Mouse (Mus musculus) midbrain, postnatal 0 days (tissue): ENCODE measurements around the gene Arid4b. TPM values are rescaled to one million over a fixed set of nuclear protein-coding genes. Genes with fewer than 3 reads are reported as not detected.

ENCODE experiments used
- ATAC-seq: fragments of 200-750 bp; cut with Nextera tagmentation; 2 replicates; pipeline ENCODE4 v1.8.0; 2017; ENCODE audit warnings: moderate number of reproducible peaks, mild to moderate bottlenecking, moderate TSS enrichment, moderate library complexity; ENCODE audit not compliant: low FRiP score
- DNase-seq: peaks from one replicate; pipeline ENCODE4 v3.0.0-alpha.2; 2015; ENCODE audit warnings: low spot score
- H3K27ac ChIP-seq: fragments of 300-500 bp; sonication (generic); 2 replicates; pipeline ENCODE4 v1.5.1; 2014; ENCODE audit warnings: low read depth, mild to moderate bottlenecking, low read length, mixed read lengths
- H3K27me3 ChIP-seq: fragments of 300-500 bp; sonication (generic); 2 replicates; pipeline ENCODE4 v1.6.1; 2014; ENCODE audit warnings: low read length, control low read depth, mixed read lengths; ENCODE audit not compliant: insufficient read depth
- H3K36me3 ChIP-seq: fragments of 300-500 bp; sonication (generic); 2 replicates; pipeline ENCODE4 v1.6.1; 2014; ENCODE audit warnings: low read length, control low read depth, mixed read lengths; ENCODE audit not compliant: insufficient read depth
- H3K4me1 ChIP-seq: fragments of 300-500 bp; sonication (generic); 2 replicates; pipeline ENCODE4 v1.6.1; 2014; ENCODE audit warnings: mild to moderate bottlenecking, control low read depth, antibody characterized with exemption, low read length, mixed read lengths; ENCODE audit not compliant: insufficient read depth
- H3K4me2 ChIP-seq: fragments of 300-500 bp; sonication (generic); 2 replicates; pipeline ENCODE4 v1.6.1; 2014; ENCODE audit warnings: low read depth, mild to moderate bottlenecking, low read length, mixed read lengths; ENCODE audit not compliant: poor library complexity, severe bottlenecking
- H3K4me3 ChIP-seq: fragments of 300-500 bp; sonication (generic); 2 replicates; pipeline ENCODE4 v1.5.1; 2014; ENCODE audit warnings: low read depth, mild to moderate bottlenecking, low read length, moderate library complexity
- H3K9ac ChIP-seq: fragments of 300-500 bp; sonication (generic); replicated peaks from 2 replicates; pipeline ENCODE4 v1.6.1; 2014; ENCODE audit warnings: mild to moderate bottlenecking, low read length, moderate library complexity, mixed read lengths; ENCODE audit not compliant: poor library complexity, severe bottlenecking
- H3K9me3 ChIP-seq: fragments of 300-500 bp; sonication (generic); 2 replicates; pipeline ENCODE4 v1.6.1; 2016; ENCODE audit warnings: low read length, control low read depth
- CTCF ChIP-seq: IDR thresholded peaks from 2 replicates; pipeline ENCODE4 v1.5.1; 2016; ENCODE audit warnings: antibody characterized with exemption, mild to moderate bottlenecking
- WGBS: fragments of 180-500 bp; shearing (Covaris S2); extraction: QIAGEN DNeasy Blood & Tissue Kit; methylation state at CpG from one replicate; pipeline ENCODE4 v1.1.7; 2014; 5-methylcytosine and 5-hydroxymethylcytosine counted together
- polyA plus RNA-seq: library from polyadenylated mRNA; unstranded; fragments of >200 nt; fragmentation: Nextera tagmentation; extraction: Ambion mirVana; gene quantifications from 2 replicates; pipeline ENCODE4 v1.2.1, GENCODE M21; 2015
- total RNA-seq: library from RNA; depleted of rRNA; stranded (reverse); fragments of >200 nt; gene quantifications from 2 replicates; pipeline ENCODE4 v1.2.3, GENCODE M21; 2014

Arid4b gene
- total and polyA plus RNA-seq, 2 experiments from 2014 or later, result 25.6 to 61.7 TPM

- no peak overlapping the region for H3K4me3 ChIP-seq
- no peak overlapping the region for H3K27ac ChIP-seq
- TF ChIP-seq CTCF, result no peak
- no peaks in the 10 kb centered on the region for H3K27me3 ChIP-seq
- H3K9ac ChIP-seq, result no peak overlapping the region
- no peak overlapping the region for H3K4me2 ChIP-seq
- WGBS, result 92% methylated on average over 3 of the region's 3 CpGs
- peaks cover 16% of the 10 kb centered on the region for H3K36me3 ChIP-seq
- H3K9me3 ChIP-seq, result no peaks in the 10 kb centered on the region
- ATAC-seq (no peak), DNase-seq (no peak)
- no peaks in the 10 kb centered on the region for H3K4me1 ChIP-seq
Observed at GRCm38 (mm10) chr13:14056801-14057200, 6.2 kb upstream of the Arid4b start.

GRCm38 (mm10) chr13:14059582-14059981 lies 3.5 kb upstream of the Arid4b start:
- H3K9ac ChIP-seq, result no peak overlapping the region
- no peaks in the 10 kb centered on the region for H3K27me3 ChIP-seq
- H3K36me3 ChIP-seq, result peaks cover 7% of the 10 kb centered on the region; the same call in 1 of the 2 replicates
- no peaks in the 10 kb centered on the region for H3K9me3 ChIP-seq
- H3K4me2 ChIP-seq, result no peak overlapping the region
- no peak overlapping the region for H3K4me3 ChIP-seq
- H3K4me1 ChIP-seq, result no peaks in the 10 kb centered on the region
- TF ChIP-seq CTCF, result no peak
- DNase-seq (no peak), ATAC-seq (no peak)
- no peak overlapping the region for H3K27ac ChIP-seq

- TF ChIP-seq CTCF, result no peak
- Histone ChIP-seq H3K27me3 (no peaks in the 10 kb centered on the region), H3K36me3 (no peaks in the 10 kb centered on the region; the same call in 1 of the 2 replicates), H3K9ac (peak overlapping the region; percentile 80), H3K4me2 (peak overlapping the region; percentile 61), H3K4me1 (no peaks in the 10 kb centered on the region), H3K4me3 (peak overlapping the region; percentile 88), H3K27ac (peak overlapping the region; percentile 94), H3K9me3 (no peaks in the 10 kb centered on the region)
- 6% methylated on average over 11 of the region's 11 CpGs for WGBS
- ATAC-seq (no peak), DNase-seq (no peak)
Observed at GRCm38 (mm10) chr13:14062209-14063012, 621 bp upstream of the Arid4b start.

- H3K36me3 ChIP-seq, result no peaks in the 10 kb centered on the region; the same call in 1 of the 2 replicates
- ATAC-seq, result peak; percentile 44
- no peak for DNase-seq
- H3K27me3 ChIP-seq, result no peaks in the 10 kb centered on the region
- H3K9me3 ChIP-seq, result no peaks in the 10 kb centered on the region
- no peak for TF ChIP-seq CTCF
- H3K4me3 ChIP-seq, result peak overlapping the region; percentile 88
- peak overlapping the region; percentile 90 for H3K9ac ChIP-seq
- peak overlapping the region; percentile 67 for H3K4me2 ChIP-seq
- peak overlapping the region; percentile 94 for H3K27ac ChIP-seq
- WGBS, result under 1% methylated on average over 23 of the region's 31 CpGs
- H3K4me1 ChIP-seq, result no peaks in the 10 kb centered on the region
Observed at GRCm38 (mm10) chr13:14063942-14064271, 875 bp downstream of the Arid4b start.

- H3K4me2 ChIP-seq, result peak overlapping the region; percentile 67
- no peak for TF ChIP-seq CTCF
- H3K27ac ChIP-seq, result peak overlapping the region; percentile 94
- H3K27me3 ChIP-seq, result no peaks in the 10 kb centered on the region
- no peaks in the 10 kb centered on the region; the same call in 1 of the 2 replicates for H3K36me3 ChIP-seq
- H3K9me3 ChIP-seq, result no peaks in the 10 kb centered on the region
- DNase-seq (peak; percentile 28), ATAC-seq (no peak; the same call in 1 of the 2 replicates)
- WGBS, result 2% methylated on average over 36 of the region's 65 CpGs
- no peaks in the 10 kb centered on the region for H3K4me1 ChIP-seq
- peak overlapping the region; percentile 90 for H3K9ac ChIP-seq
- H3K4me3 ChIP-seq, result peak overlapping the region; percentile 88
Observed at GRCm38 (mm10) chr13:14064341-14065027, 1.5 kb downstream of the Arid4b start.

- peak overlapping the region; percentile 88 for H3K4me3 ChIP-seq
- H3K9me3 ChIP-seq, result no peaks in the 10 kb centered on the region
- TF ChIP-seq CTCF, result no peak
- WGBS, result 15% methylated on average over 9 of the region's 9 CpGs
- peak overlapping the region; percentile 67 for H3K4me2 ChIP-seq
- 0 out of 2 replicates have a peak overlapping the region, but pooled peaks have one; percentile 94 for H3K27ac ChIP-seq
- peak overlapping the region; percentile 90 for H3K9ac ChIP-seq
- no peaks in the 10 kb centered on the region; the same call in 1 of the 2 replicates for H3K36me3 ChIP-seq
- no peaks in the 10 kb centered on the region for H3K4me1 ChIP-seq
- no peaks in the 10 kb centered on the region for H3K27me3 ChIP-seq
- DNase-seq, result no peak
- ATAC-seq, result no peak
Observed at GRCm38 (mm10) chr13:14065028-14065380, 2.0 kb downstream of the Arid4b start.
